Mouse (Mus musculus): ENCODE results near the gene Ptger3. TPM values are rescaled to one million over a fixed set of nuclear protein-coding genes. Genes with fewer than 3 reads are reported as not detected.

The Ptger3 gene
- polyA plus RNA-seq, 1 experiment: 2.8 TPM

- no peaks in the 10 kb centered on the region for H3K27me3 ChIP-seq (ENCODE audit: control insufficient read depth, insufficient read depth, low read length)
- 2% methylated on average over 15 of the region's 15 CpGs for WGBS
- H3K36me3 ChIP-seq (ENCODE audit: control insufficient read depth, insufficient read depth, low read length): peaks cover 7% of the 10 kb centered on the region; the same call in 1 of the 2 replicates
- H3K27ac ChIP-seq (ENCODE audit: insufficient read depth, low read length): peak overlapping the region; percentile 96
- peak overlapping the region; percentile 92 for H3K4me3 ChIP-seq (ENCODE audit: extremely low read depth, insufficient read depth, insufficient read length)
- no peak for TF ChIP-seq CTCF (IDR thresholded peaks at IDR 0.05; ENCODE audit: extremely low read depth, insufficient read depth, insufficient read length, insufficient replicate concordance)
- TF ChIP-seq POLR2A (IDR thresholded peaks at IDR 0.05; ENCODE audit: low read depth, low read length): no peak
- H3K4me1 ChIP-seq (ENCODE audit: control insufficient read depth, insufficient read depth, insufficient read length): no peaks in the 10 kb centered on the region; the same call in none of the 2 replicates
- peak in 1 of 2 experiments; percentile 17 for DNase-seq (ENCODE audit: low read depth in 1 of 2, low spot score in 2 of 2)
Observed at GRCm38 (mm10) chr3:157534786-157535415, 31.8 kb upstream of the Ptger3 start.

DNA sequence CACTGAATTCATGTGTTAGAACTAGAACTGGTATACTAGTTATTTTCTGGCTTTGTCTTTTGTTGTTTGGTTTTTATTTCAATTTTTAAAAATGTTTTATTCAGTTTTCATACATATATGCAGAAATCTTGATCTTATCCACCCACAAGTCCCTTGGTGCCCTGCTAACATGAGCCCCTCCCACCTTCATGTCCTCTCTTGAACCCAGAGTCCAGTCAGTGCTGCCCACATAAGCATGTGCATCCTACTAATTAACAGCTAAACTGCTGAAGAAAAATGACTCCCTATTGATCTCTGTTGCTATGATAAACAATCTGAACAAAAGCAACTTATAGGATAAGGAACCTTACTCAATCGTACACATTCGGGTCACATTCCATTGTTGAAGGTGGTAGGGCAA is 17.4 kb upstream of the Ptger3 start:
- Histone ChIP-seq H3K36me3 (ENCODE audit: control insufficient read depth, insufficient read depth, low read length) (peaks cover 23% of the 10 kb centered on the region), H3K4me1 (ENCODE audit: control insufficient read depth, insufficient read depth, insufficient read length) (no peaks in the 10 kb centered on the region), H3K27ac (ENCODE audit: insufficient read depth, low read length) (no peak overlapping the region), H3K27me3 (ENCODE audit: control insufficient read depth, insufficient read depth, low read length) (no peaks in the 10 kb centered on the region), H3K4me3 (ENCODE audit: extremely low read depth, insufficient read depth, insufficient read length) (no peak overlapping the region)
- no peak for DNase-seq (ENCODE audit: low read depth in 1 of 2, low spot score in 2 of 2)
- no peak for TF ChIP-seq POLR2A (IDR thresholded peaks at IDR 0.05; ENCODE audit: low read depth, low read length)
- no peak for TF ChIP-seq CTCF (IDR thresholded peaks at IDR 0.05; ENCODE audit: extremely low read depth, insufficient read depth, insufficient read length, insufficient replicate concordance)
- WGBS: 97% methylated on average over 2 of the region's 2 CpGs

DNA sequence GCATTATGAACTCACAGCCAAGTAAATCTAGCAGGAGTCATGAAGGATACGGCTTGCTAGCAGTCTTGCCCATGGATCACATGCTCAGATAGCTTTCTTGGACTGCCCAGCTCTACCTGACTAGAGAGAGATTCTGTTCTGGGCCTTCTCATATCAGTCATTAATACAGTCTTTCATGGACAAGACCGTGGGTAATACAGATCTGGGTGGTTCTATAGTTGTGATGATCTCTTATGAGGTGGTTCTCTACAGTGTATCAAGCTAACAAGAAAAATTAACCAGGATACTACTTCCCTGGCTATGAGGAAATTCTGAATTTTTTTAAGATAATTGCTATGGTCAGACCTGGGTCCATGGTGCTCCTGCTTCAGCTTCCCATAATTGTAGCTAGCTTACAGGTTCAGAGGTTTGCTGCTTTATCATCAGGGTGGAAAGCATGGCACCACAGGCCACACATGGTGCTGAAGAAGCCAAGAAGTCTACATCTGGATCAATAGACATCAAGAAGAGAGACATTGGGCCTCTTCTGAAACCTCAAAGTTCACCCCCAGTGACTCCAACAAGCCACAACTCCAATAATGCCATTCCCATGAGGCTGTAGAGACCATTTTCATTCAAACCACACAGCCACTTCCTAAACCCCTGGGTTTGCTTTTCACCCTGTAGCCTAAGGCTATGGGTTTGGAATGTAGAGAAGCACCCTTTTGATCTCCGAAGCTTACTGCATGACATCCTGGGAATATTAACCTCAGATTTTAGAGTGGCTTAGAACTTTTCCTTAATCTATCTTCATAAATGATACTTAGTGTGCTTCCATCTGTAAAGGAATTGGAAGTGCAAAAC is 16.7 kb upstream of the Ptger3 start:
- H3K4me3 ChIP-seq (ENCODE audit: extremely low read depth, insufficient read depth, insufficient read length): no peak overlapping the region
- no peaks in the 10 kb centered on the region for H3K27me3 ChIP-seq (ENCODE audit: control insufficient read depth, insufficient read depth, low read length)
- DNase-seq (ENCODE audit: low read depth in 1 of 2, low spot score in 2 of 2): no peak
- WGBS: 93% methylated on average over 3 of the region's 3 CpGs
- no peak for TF ChIP-seq CTCF (IDR thresholded peaks at IDR 0.05; ENCODE audit: extremely low read depth, insufficient read depth, insufficient read length, insufficient replicate concordance)
- TF ChIP-seq POLR2A (IDR thresholded peaks at IDR 0.05; ENCODE audit: low read depth, low read length): no peak
- H3K36me3 ChIP-seq (ENCODE audit: control insufficient read depth, insufficient read depth, low read length): peaks cover 20% of the 10 kb centered on the region
- no peaks in the 10 kb centered on the region for H3K4me1 ChIP-seq (ENCODE audit: control insufficient read depth, insufficient read depth, insufficient read length)
- H3K27ac ChIP-seq (ENCODE audit: insufficient read depth, low read length): no peak overlapping the region

- no peak overlapping the region for H3K4me3 ChIP-seq (ENCODE audit: extremely low read depth, insufficient read depth, insufficient read length)
- no peaks in the 10 kb centered on the region for H3K36me3 ChIP-seq (ENCODE audit: control insufficient read depth, insufficient read depth, low read length)
- DNase-seq (ENCODE audit: low read depth in 1 of 2, low spot score in 2 of 2): no peak
- H3K4me1 ChIP-seq (ENCODE audit: control insufficient read depth, insufficient read depth, insufficient read length): peaks cover 8% of the 10 kb centered on the region; the same call in 1 of the 2 replicates
- 3% methylated on average over 2 of the region's 2 CpGs for WGBS
- H3K27ac ChIP-seq (ENCODE audit: insufficient read depth, low read length): no peak overlapping the region
- H3K27me3 ChIP-seq (ENCODE audit: control insufficient read depth, insufficient read depth, low read length): peaks cover 10% of the 10 kb centered on the region
- TF ChIP-seq CTCF (IDR thresholded peaks at IDR 0.05; ENCODE audit: extremely low read depth, insufficient read depth, insufficient read length, insufficient replicate concordance): no peak
- TF ChIP-seq POLR2A (IDR thresholded peaks at IDR 0.05; ENCODE audit: low read depth, low read length): no peak
Observed at GRCm38 (mm10) chr3:157565196-157565595, 1.5 kb upstream of the Ptger3 start.

- Histone ChIP-seq H3K4me3 (ENCODE audit: extremely low read depth, insufficient read depth, insufficient read length) (peak overlapping the region; percentile 14; the same call in 1 of the 2 replicates), H3K27ac (ENCODE audit: insufficient read depth, low read length) (no peak overlapping the region), H3K4me1 (ENCODE audit: control insufficient read depth, insufficient read depth, insufficient read length) (peaks cover 10% of the 10 kb centered on the region), H3K27me3 (ENCODE audit: control insufficient read depth, insufficient read depth, low read length) (peaks cover 10% of the 10 kb centered on the region), H3K36me3 (ENCODE audit: control insufficient read depth, insufficient read depth, low read length) (no peaks in the 10 kb centered on the region)
- no peak for DNase-seq (ENCODE audit: low read depth in 1 of 2, low spot score in 2 of 2)
- TF ChIP-seq CTCF (IDR thresholded peaks at IDR 0.05; ENCODE audit: extremely low read depth, insufficient read depth, insufficient read length, insufficient replicate concordance) (no peak), POLR2A (IDR thresholded peaks at IDR 0.05; ENCODE audit: low read depth, low read length) (no peak)
- 4% methylated on average over 34 of the region's 34 CpGs for WGBS
Observed at GRCm38 (mm10) chr3:157567566-157568132, 957 bp downstream of the Ptger3 start.

DNA sequence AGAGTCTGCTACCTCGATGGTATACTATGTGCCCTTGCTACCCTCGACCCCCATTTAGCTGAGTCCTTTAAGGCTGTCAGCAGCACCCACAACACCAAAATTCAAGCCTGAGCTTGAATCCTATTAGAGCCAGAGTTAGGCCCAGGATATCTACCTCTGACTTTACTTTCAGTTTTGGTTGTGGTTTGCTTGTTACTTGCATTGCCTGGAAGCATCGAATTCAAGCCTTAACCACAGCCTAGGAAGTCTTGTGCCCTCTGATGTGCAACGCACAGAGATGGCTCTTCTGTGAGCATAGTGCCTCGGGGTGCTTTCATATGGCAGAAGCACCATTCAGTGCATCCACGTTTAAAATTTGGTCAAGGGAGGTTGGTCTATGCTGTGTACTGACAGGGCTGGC is 5.3 kb downstream of the Ptger3 start:
- no peak for TF ChIP-seq CTCF (IDR thresholded peaks at IDR 0.05; ENCODE audit: extremely low read depth, insufficient read depth, insufficient read length, insufficient replicate concordance)
- no peak for TF ChIP-seq POLR2A (IDR thresholded peaks at IDR 0.05; ENCODE audit: low read depth, low read length)
- 13% methylated on average over 6 of the region's 6 CpGs for WGBS
- H3K27ac ChIP-seq (ENCODE audit: insufficient read depth, low read length): no peak overlapping the region
- no peaks in the 10 kb centered on the region for H3K36me3 ChIP-seq (ENCODE audit: control insufficient read depth, insufficient read depth, low read length)
- peaks cover 10% of the 10 kb centered on the region for H3K4me1 ChIP-seq (ENCODE audit: control insufficient read depth, insufficient read depth, insufficient read length)
- no peak overlapping the region for H3K4me3 ChIP-seq (ENCODE audit: extremely low read depth, insufficient read depth, insufficient read length)
- peak in 1 of 2 experiments; percentile 7 for DNase-seq (ENCODE audit: low read depth in 1 of 2, low spot score in 2 of 2)
- peaks cover 5% of the 10 kb centered on the region for H3K27me3 ChIP-seq (ENCODE audit: control insufficient read depth, insufficient read depth, low read length)
